Comparison of ENCODE assay signal across 9 mouse cellular contexts in the genomic region with DNA sequence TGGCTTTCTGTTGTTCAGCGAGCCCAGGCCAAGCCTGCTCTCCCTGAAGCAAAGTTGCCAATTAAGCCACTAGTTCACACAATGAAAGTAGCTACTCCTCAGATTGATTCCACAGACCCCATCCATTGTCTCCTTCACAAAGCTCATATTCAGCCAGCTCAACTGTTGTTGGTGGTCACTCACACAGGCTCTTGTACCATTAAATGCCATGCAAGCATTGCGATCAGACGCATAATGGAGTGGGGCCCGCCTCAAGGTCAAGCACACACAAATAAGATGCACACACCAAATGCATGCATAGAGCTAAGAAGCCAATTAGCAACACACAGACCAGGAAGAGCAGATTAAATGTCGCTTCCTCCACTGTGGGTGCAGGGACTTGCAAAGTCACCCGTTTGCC.
DNase-seq lines count a peak whose midpoint lies in the region; ATAC-seq and TF ChIP-seq lines count a peak whose summit lies in the region.
"Had no signal": no experiment of that assay in that cellular context is flagged by ENCODE, and none has a peak within 500 bp of the region (broad histone marks: within the 10 kb centered on the region; RNA-seq: fewer than 3 reads in every experiment).

No protein-coding gene starts in this region.

- no peak overlapping the region for H3K4me2 ChIP-seq in forebrain, postnatal 0 days (ENCODE audit: low read depth)
- H3K4me2 ChIP-seq in neural tube, embryonic 14.5 days (ENCODE audit: low read depth, low read length) = no peak overlapping the region

- no peak for TF ChIP-seq CTCF in layer of hippocampus, adult 2 months (conservative IDR thresholded peaks at IDR 0.05)
- no peak for TF ChIP-seq CTCF in forebrain, postnatal 0 days (IDR thresholded peaks at IDR 0.05; ENCODE audit: low read depth)

- no peak overlapping the region for H3K4me3 ChIP-seq in layer of hippocampus, adult 2 months
- no peak overlapping the region for H3K4me3 ChIP-seq in forebrain, postnatal 0 days (ENCODE audit: low read depth, low read length)
- no peak overlapping the region for H3K4me3 ChIP-seq in neural tube, embryonic 14.5 days (ENCODE audit: low read depth, low read length)

- H3K4me1 ChIP-seq in forebrain, postnatal 0 days (ENCODE audit: insufficient read depth) = no peaks in the 10 kb centered on the region
- H3K4me1 ChIP-seq in neural tube, embryonic 14.5 days (ENCODE audit: control insufficient read depth, insufficient read depth, low read length) = peaks cover 9% of the 10 kb centered on the region; the same call in 1 of the 2 replicates

- 28% methylated on average over 6 of the region's 6 CpGs for WGBS in forebrain, postnatal 0 days
- 32% methylated on average over 6 of the region's 6 CpGs for WGBS in neural tube, embryonic 14.5 days

- H3K27ac ChIP-seq in layer of hippocampus, adult 2 months = peak overlapping the region; percentile 90
- no peak overlapping the region for H3K27ac ChIP-seq in forebrain, postnatal 0 days (ENCODE audit: low read depth, low read length)
- H3K27ac ChIP-seq in neural tube, embryonic 14.5 days (ENCODE audit: low read depth, low read length) = no peak overlapping the region

- no peaks in the 10 kb centered on the region for H3K27me3 ChIP-seq in forebrain, postnatal 0 days (ENCODE audit: insufficient read depth, low read length)
- H3K27me3 ChIP-seq in neural tube, embryonic 14.5 days (ENCODE audit: control insufficient read depth, insufficient read depth, low read length) = no peaks in the 10 kb centered on the region
- H3K27me3 ChIP-seq: Patski had no signal

- no peaks in the 10 kb centered on the region for H3K9me3 ChIP-seq in forebrain, postnatal 0 days (ENCODE audit: low read length)
- H3K9me3 ChIP-seq in neural tube, embryonic 14.5 days (ENCODE audit: control insufficient read depth, low read length) = no peaks in the 10 kb centered on the region

- no peak for DNase-seq in layer of hippocampus, adult 2 months (ENCODE audit: low spot score in 2 of 2)
- no peak for DNase-seq in layer of hippocampus, postnatal 36 days
- peak; percentile 44 for DNase-seq in embryo, embryonic 11 days
- no peak for DNase-seq in forebrain, postnatal 0 days
- no peak for DNase-seq in frontal cortex, adult 2 months (ENCODE audit: extremely low spot score in 1 of 2, low spot score in 1 of 2)
- no peak for DNase-seq in T-cell, adult 2 months (ENCODE audit: low spot score)

- ATAC-seq in forebrain, postnatal 0 days = 0 out of 2 replicates have a peak, but pooled peaks have one; percentile 3
- peak; percentile 23; the same call in 1 of the 2 replicates for ATAC-seq in neural tube, embryonic 14.5 days (ENCODE audit: low read depth)
- ATAC-seq in CD4-positive, CD25-positive, alpha-beta regulatory T cell, adult 4 months = no peak

- no peak overlapping the region for H3K9ac ChIP-seq in forebrain, postnatal 0 days
- no peak overlapping the region for H3K9ac ChIP-seq in neural tube, embryonic 14.5 days (replicated peaks; ENCODE audit: low read depth, low read length)

- H3K36me3 ChIP-seq in forebrain, postnatal 0 days (ENCODE audit: insufficient read depth) = peaks cover 27% of the 10 kb centered on the region
- 0 out of 2 replicates have a peak, but pooled peaks cover 3% of the 10 kb centered on the region for H3K36me3 ChIP-seq in neural tube, embryonic 14.5 days (ENCODE audit: control insufficient read depth, insufficient read depth, low read length)
